Mouse (Mus musculus): ENCODE measurements around the gene Sympk. TPM values are rescaled to one million over a fixed set of nuclear protein-coding genes. Genes with fewer than 3 reads are reported as not detected.

Sympk gene
- total and polyA plus RNA-seq, 2 experiments from 2014 or later: 16.7 to 68.8 TPM

- Histone ChIP-seq H3K36me3 (replicated peaks; ENCODE audit: control insufficient read depth, insufficient read depth, low read length) (0 out of 2 replicates have a peak, but pooled peaks cover 14% of the 10 kb centered on the region), H3K27me3 (ENCODE audit: control insufficient read depth, insufficient read depth, low read length) (no peaks in the 10 kb centered on the region), H3K4me1 (ENCODE audit: control insufficient read depth, insufficient read depth) (peaks cover 14% of the 10 kb centered on the region), H3K9ac (replicated peaks; ENCODE audit: low read depth, low read length) (peak overlapping the region; percentile 67), H3K4me3 (ENCODE audit: low read depth, low read length) (peak overlapping the region; percentile 43), H3K27ac (ENCODE audit: low read depth) (peak overlapping the region; percentile 79), H3K4me2 (ENCODE audit: low read depth, low read length) (peak overlapping the region; percentile 69), H3K9me3 (replicated peaks; ENCODE audit: control insufficient read depth, low read length) (no peaks in the 10 kb centered on the region)
- peak; percentile 52 for ATAC-seq (ENCODE audit: insufficient read depth, low read depth)
- no peak for TF ChIP-seq EP300 (IDR thresholded peaks at IDR 0.05; ENCODE audit: low read depth)
- 3% methylated on average over 17 of the region's 17 CpGs for WGBS
- peak; percentile 93 for DNase-seq (ENCODE audit: low spot score)
Observed at GRCm38 (mm10) chr7:19002848-19003498, 21.2 kb upstream of the Sympk start.

GRCm38 (mm10) chr7:19003902-19004630, 20.1 kb upstream of the Sympk start, which contains the start of gene Irf2bp1:
Gene Irf2bp1 (plus strand): TSS chr7:19004044.
- Histone ChIP-seq H3K9ac (replicated peaks; ENCODE audit: low read depth, low read length) (peak within 1 kb of the TSS; percentile 77), H3K36me3 (replicated peaks; ENCODE audit: control insufficient read depth, insufficient read depth, low read length) (0 out of 2 replicates have a peak, but pooled peaks cover 14% of the 10 kb centered on the region), H3K4me1 (ENCODE audit: control insufficient read depth, insufficient read depth) (peaks cover 14% of the 10 kb centered on the region), H3K4me3 (ENCODE audit: low read depth, low read length) (peak within 1 kb of the TSS; percentile 75), H3K27me3 (ENCODE audit: control insufficient read depth, insufficient read depth, low read length) (no peaks in the 10 kb centered on the region), H3K4me2 (ENCODE audit: low read depth, low read length) (peak within 1 kb of the TSS; percentile 91), H3K27ac (ENCODE audit: low read depth) (peak within 1 kb of the TSS; percentile 90), H3K9me3 (replicated peaks; ENCODE audit: control insufficient read depth, low read length) (no peaks in the 10 kb centered on the region)
- DNase-seq (ENCODE audit: low spot score) (peak; percentile 96), ATAC-seq (ENCODE audit: insufficient read depth, low read depth) (peak; percentile 78)
- TF ChIP-seq EP300 (IDR thresholded peaks at IDR 0.05; ENCODE audit: low read depth) (no peak), CTCF (IDR thresholded peaks at IDR 0.05; ENCODE audit: low read depth) (no peak)
- under 1% methylated on average over 69 of the region's 90 CpGs for WGBS

GRCm38 (mm10) chr7:19004631-19005079, 19.5 kb upstream of the Sympk start:
- Histone ChIP-seq H3K4me3 (ENCODE audit: low read depth, low read length) (peak overlapping the region; percentile 75), H3K4me1 (ENCODE audit: control insufficient read depth, insufficient read depth) (peaks cover 14% of the 10 kb centered on the region), H3K27ac (ENCODE audit: low read depth) (peak overlapping the region; percentile 90; the same call in 1 of the 2 replicates), H3K36me3 (replicated peaks; ENCODE audit: control insufficient read depth, insufficient read depth, low read length) (0 out of 2 replicates have a peak, but pooled peaks cover 14% of the 10 kb centered on the region), H3K9ac (replicated peaks; ENCODE audit: low read depth, low read length) (peak overlapping the region; percentile 77), H3K9me3 (replicated peaks; ENCODE audit: control insufficient read depth, low read length) (no peaks in the 10 kb centered on the region), H3K4me2 (ENCODE audit: low read depth, low read length) (peak overlapping the region; percentile 91), H3K27me3 (ENCODE audit: control insufficient read depth, insufficient read depth, low read length) (no peaks in the 10 kb centered on the region)
- no peak for DNase-seq (ENCODE audit: low spot score)
- 6% methylated on average over 34 of the region's 34 CpGs for WGBS
- no peak for ATAC-seq (ENCODE audit: insufficient read depth, low read depth)
- TF ChIP-seq CTCF (IDR thresholded peaks at IDR 0.05; ENCODE audit: low read depth) (no peak), EP300 (IDR thresholded peaks at IDR 0.05; ENCODE audit: low read depth) (no peak)

GRCm38 (mm10) chr7:19005417-19006121, 18.6 kb upstream of the Sympk start:
- H3K4me3 ChIP-seq (ENCODE audit: low read depth, low read length): no peak overlapping the region
- 0 out of 2 replicates have a peak, but pooled peaks cover 14% of the 10 kb centered on the region for H3K36me3 ChIP-seq (replicated peaks; ENCODE audit: control insufficient read depth, insufficient read depth, low read length)
- ATAC-seq (ENCODE audit: insufficient read depth, low read depth): no peak
- H3K27ac ChIP-seq (ENCODE audit: low read depth): no peak overlapping the region
- no peaks in the 10 kb centered on the region for H3K9me3 ChIP-seq (replicated peaks; ENCODE audit: control insufficient read depth, low read length)
- H3K9ac ChIP-seq (replicated peaks; ENCODE audit: low read depth, low read length): no peak overlapping the region
- no peak for TF ChIP-seq CTCF (IDR thresholded peaks at IDR 0.05; ENCODE audit: low read depth)
- TF ChIP-seq EP300 (IDR thresholded peaks at IDR 0.05; ENCODE audit: low read depth): no peak
- peak overlapping the region; percentile 91; the same call in 1 of the 2 replicates for H3K4me2 ChIP-seq (ENCODE audit: low read depth, low read length)
- H3K27me3 ChIP-seq (ENCODE audit: control insufficient read depth, insufficient read depth, low read length): no peaks in the 10 kb centered on the region
- no peak for DNase-seq (ENCODE audit: low spot score)
- peaks cover 14% of the 10 kb centered on the region for H3K4me1 ChIP-seq (ENCODE audit: control insufficient read depth, insufficient read depth)
- 85% methylated on average over 34 of the region's 34 CpGs for WGBS

- Histone ChIP-seq H3K4me2 (ENCODE audit: low read depth, low read length) (no peak overlapping the region), H3K4me3 (ENCODE audit: low read depth, low read length) (no peak overlapping the region), H3K9ac (replicated peaks; ENCODE audit: low read depth, low read length) (no peak overlapping the region)
Observed at GRCm38 (mm10) chr7:19006476-19006875, 17.7 kb upstream of the Sympk start.

More at GRCm38 (mm10) chr7:19006476-19006875, 17.7 kb upstream of the Sympk start:
- H3K27ac ChIP-seq (ENCODE audit: low read depth): no peak overlapping the region
- DNase-seq (ENCODE audit: low spot score) (peak; percentile 90), ATAC-seq (ENCODE audit: insufficient read depth, low read depth) (peak; percentile 25; the same call in 1 of the 2 replicates)
- no peak for TF ChIP-seq EP300 (IDR thresholded peaks at IDR 0.05; ENCODE audit: low read depth)
- TF ChIP-seq CTCF (IDR thresholded peaks at IDR 0.05; ENCODE audit: low read depth): peak; percentile 100
- H3K27me3 ChIP-seq (ENCODE audit: control insufficient read depth, insufficient read depth, low read length): no peaks in the 10 kb centered on the region
- WGBS: 5% methylated on average over 12 of the region's 12 CpGs
- no peaks in the 10 kb centered on the region for H3K9me3 ChIP-seq (replicated peaks; ENCODE audit: control insufficient read depth, low read length)
- peaks cover 14% of the 10 kb centered on the region for H3K4me1 ChIP-seq (ENCODE audit: control insufficient read depth, insufficient read depth)
- H3K36me3 ChIP-seq (replicated peaks; ENCODE audit: control insufficient read depth, insufficient read depth, low read length): 0 out of 2 replicates have a peak, but pooled peaks cover 14% of the 10 kb centered on the region

Data from heart, postnatal 0 days (tissue).